Mouse (Mus musculus) midbrain, embryonic 11.5 days (tissue): ENCODE data around the gene Pigl. TPM values are rescaled to one million over a fixed set of nuclear protein-coding genes. Genes with fewer than 3 reads are reported as not detected.
"Not testable (repeated sequence)": the region's sequence is repeated elsewhere in the genome, so short reads cannot be mapped to it uniquely, and the experiment has no call there.

Experiments
- ATAC-seq: fragments of 200-750 bp; cut with Nextera tagmentation; 2 replicates; pipeline ENCODE4 v1.8.0; 2017; ENCODE audit warnings: moderate TSS enrichment, moderate library complexity; ENCODE audit not compliant: low FRiP score
- DNase-seq: peaks from one replicate; pipeline ENCODE4 v3.0.0; 2015; ENCODE audit warnings: low spot score; ENCODE audit errors: missing footprints
- H3K27ac ChIP-seq: fragments of 300-500 bp; sonication (generic); 2 replicates; pipeline ENCODE4 v1.5.1; 2014; ENCODE audit warnings: low read depth, low read length
- H3K27me3 ChIP-seq: fragments of 300-500 bp; sonication (generic); 2 replicates; pipeline ENCODE4 v1.6.1; 2014; ENCODE audit warnings: mild to moderate bottlenecking, low read length, moderate library complexity, mixed read lengths; ENCODE audit not compliant: control insufficient read depth, insufficient read depth
- H3K36me3 ChIP-seq: fragments of 300-500 bp; sonication (generic); 2 replicates; pipeline ENCODE4 v1.6.1; 2014; ENCODE audit warnings: mild to moderate bottlenecking, low read length, moderate library complexity, mixed read lengths; ENCODE audit not compliant: control insufficient read depth, insufficient read depth
- H3K4me1 ChIP-seq: fragments of 300-500 bp; sonication (generic); 2 replicates; pipeline ENCODE4 v1.6.1; 2014; ENCODE audit warnings: low read length; ENCODE audit not compliant: control insufficient read depth, insufficient read depth
- H3K4me2 ChIP-seq: fragments of 300-500 bp; sonication (generic); 2 replicates; pipeline ENCODE4 v1.6.1; 2014; ENCODE audit warnings: mild to moderate bottlenecking, moderate library complexity
- H3K4me3 ChIP-seq: fragments of 300-500 bp; sonication (generic); 2 replicates; pipeline ENCODE4 v1.5.1; 2014; ENCODE audit warnings: low read depth, low read length
- H3K9ac ChIP-seq: fragments of 300-500 bp; sonication (generic); 2 replicates; pipeline ENCODE4 v1.6.1; 2014; ENCODE audit warnings: low read length
- H3K9me3 ChIP-seq: fragments of 300-500 bp; sonication (generic); 2 replicates; pipeline ENCODE4 v1.6.1; 2016; ENCODE audit warnings: low read length; ENCODE audit not compliant: control insufficient read depth
- WGBS: fragments of 180-500 bp; shearing (Covaris S2); extraction: QIAGEN DNeasy Blood & Tissue Kit; methylation state at CpG from one replicate; pipeline ENCODE4 v1.1.7; 2014; 5-methylcytosine and 5-hydroxymethylcytosine counted together
- polyA plus RNA-seq: library from polyadenylated mRNA; unstranded; fragments of >200 nt; fragmentation: Nextera tagmentation; extraction: Ambion mirVana; gene quantifications from 2 replicates; pipeline ENCODE4 v1.2.1, GENCODE M21; 2014

Pigl gene
- polyA plus RNA-seq, 1 experiment from 2014 or later = 15.4 TPM

- 69% methylated on average over 2 of the region's 2 CpGs for WGBS
- Histone ChIP-seq H3K4me1 (no peaks in the 10 kb centered on the region), H3K9me3 (no peaks in the 10 kb centered on the region), H3K36me3 (no peaks in the 10 kb centered on the region), H3K27me3 (no peaks in the 10 kb centered on the region), H3K4me3 (no peak overlapping the region), H3K4me2 (no peak overlapping the region), H3K9ac (no peak overlapping the region), H3K27ac (no peak overlapping the region)
- ATAC-seq (no peak), DNase-seq (no peak)
Observed at GRCm38 (mm10) chr11:62463225-62463915, 5.1 kb downstream of the Pigl start.

GRCm38 (mm10) chr11:62464696-62465095 lies 6.4 kb downstream of the Pigl start:
- Histone ChIP-seq H3K4me3 (no peak overlapping the region), H3K36me3 (no peaks in the 10 kb centered on the region), H3K9ac (no peak overlapping the region), H3K4me2 (no peak overlapping the region), H3K27me3 (no peaks in the 10 kb centered on the region), H3K4me1 (no peaks in the 10 kb centered on the region), H3K27ac (no peak overlapping the region), H3K9me3 (no peaks in the 10 kb centered on the region)
- 93% methylated on average over 3 of the region's 3 CpGs for WGBS
- no peak for DNase-seq
- no peak for ATAC-seq

DNA sequence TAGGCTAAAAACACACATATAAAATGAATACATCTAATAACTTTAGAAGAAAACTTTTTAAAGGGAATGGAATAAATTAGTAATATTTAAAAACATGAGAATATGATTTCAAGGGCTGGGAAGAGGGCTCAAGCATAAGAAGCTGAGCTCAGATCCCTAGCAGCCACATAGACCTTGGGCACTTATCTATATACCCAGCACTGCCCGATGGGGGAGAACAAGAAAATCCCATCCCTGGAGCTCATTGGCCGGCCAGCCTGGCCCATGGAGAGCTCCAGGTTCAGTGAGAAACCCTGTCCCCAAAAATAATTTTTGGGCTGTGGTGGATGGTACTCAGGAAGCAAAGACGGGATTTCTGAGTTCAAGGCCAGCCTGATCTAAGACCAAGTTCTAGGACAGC lies 7.6 kb downstream of the Pigl start:
- ATAC-seq = no peak
- no peak overlapping the region for H3K4me3 ChIP-seq
- H3K36me3 ChIP-seq = no peaks in the 10 kb centered on the region
- no peaks in the 10 kb centered on the region for H3K27me3 ChIP-seq
- H3K4me2 ChIP-seq = no peak overlapping the region
- DNase-seq = no peak
- no peak overlapping the region for H3K9ac ChIP-seq
- H3K27ac ChIP-seq = no peak overlapping the region
- H3K4me1 ChIP-seq = no peaks in the 10 kb centered on the region
- no peaks in the 10 kb centered on the region for H3K9me3 ChIP-seq
- 93% methylated on average over 3 of the region's 3 CpGs for WGBS

GRCm38 (mm10) chr11:62466546-62466945 lies 8.3 kb downstream of the Pigl start:
- Histone ChIP-seq H3K4me1 (no peaks in the 10 kb centered on the region), H3K36me3 (no peaks in the 10 kb centered on the region), H3K9ac (no peak overlapping the region), H3K9me3 (no peaks in the 10 kb centered on the region), H3K27ac (no peak overlapping the region), H3K4me3 (no peak overlapping the region), H3K4me2 (no peak overlapping the region), H3K27me3 (no peaks in the 10 kb centered on the region)
- 91% methylated on average over 3 of the region's 3 CpGs for WGBS
- ATAC-seq = no peak
- DNase-seq = peak; percentile 1

DNA sequence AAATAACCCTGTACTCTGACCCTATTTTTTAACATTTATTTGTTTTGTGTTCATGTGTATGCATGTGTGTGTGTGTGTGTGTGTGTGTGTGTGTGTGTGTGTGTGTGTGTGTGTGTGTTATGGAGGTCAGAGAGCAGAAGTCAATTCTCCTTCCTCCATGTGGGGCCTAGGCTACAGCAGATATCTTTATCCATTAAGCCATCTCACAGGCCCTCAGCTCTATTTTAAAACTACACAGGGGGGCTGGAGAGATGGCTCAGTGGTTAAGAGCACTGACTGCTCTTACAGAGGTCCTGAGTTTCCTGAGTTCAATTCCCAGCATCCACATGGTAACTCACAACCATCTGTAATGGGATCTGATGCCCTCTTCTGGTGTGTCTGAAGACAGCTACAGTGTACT lies 9.0 kb downstream of the Pigl start:
- not testable (repeated sequence) for H3K36me3 ChIP-seq, H3K27ac ChIP-seq, H3K4me2 ChIP-seq, H3K27me3 ChIP-seq, H3K9ac ChIP-seq, ATAC-seq, H3K9me3 ChIP-seq, H3K4me3 ChIP-seq, H3K4me1 ChIP-seq, DNase-seq

GRCm38 (mm10) chr11:62470451-62470850 lies 12.2 kb downstream of the Pigl start:
- no peaks in the 10 kb centered on the region for H3K27me3 ChIP-seq
- H3K36me3 ChIP-seq = no peaks in the 10 kb centered on the region
- H3K9me3 ChIP-seq = no peaks in the 10 kb centered on the region
- WGBS = 97% methylated on average over 6 of the region's 6 CpGs
- ATAC-seq (no peak), DNase-seq (no peak)
- H3K4me2 ChIP-seq = no peak overlapping the region
- no peak overlapping the region for H3K4me3 ChIP-seq
- H3K27ac ChIP-seq = no peak overlapping the region
- no peak overlapping the region for H3K9ac ChIP-seq
- no peaks in the 10 kb centered on the region for H3K4me1 ChIP-seq

GRCm38 (mm10) chr11:62473516-62473915 lies 15.3 kb downstream of the Pigl start:
- no peaks in the 10 kb centered on the region for H3K36me3 ChIP-seq
- 95% methylated on average over 5 of the region's 5 CpGs for whole genome bisulfite sequencing

GRCm38 (mm10) chr11:62476156-62476555 lies 17.9 kb downstream of the Pigl start:
- Histone ChIP-seq H3K27me3 (no peaks in the 10 kb centered on the region), H3K4me3 (no peak overlapping the region), H3K4me1 (no peaks in the 10 kb centered on the region), H3K27ac (no peak overlapping the region), H3K4me2 (no peak overlapping the region), H3K9me3 (no peaks in the 10 kb centered on the region), H3K36me3 (no peaks in the 10 kb centered on the region), H3K9ac (no peak overlapping the region)
- no peak for DNase-seq
- ATAC-seq = no peak
- WGBS = 98% methylated on average over 4 of the region's 4 CpGs

More at GRCm38 (mm10) chr11:62473516-62473915, 15.3 kb downstream of the Pigl start:
- H3K9ac ChIP-seq = no peak overlapping the region
- DNase-seq (no peak), ATAC-seq (no peak)
- H3K4me3 ChIP-seq = no peak overlapping the region
- no peak overlapping the region for H3K27ac ChIP-seq
- H3K9me3 ChIP-seq = no peaks in the 10 kb centered on the region
- H3K4me2 ChIP-seq = no peak overlapping the region
- H3K4me1 ChIP-seq = no peaks in the 10 kb centered on the region
- H3K27me3 ChIP-seq = no peaks in the 10 kb centered on the region

DNA sequence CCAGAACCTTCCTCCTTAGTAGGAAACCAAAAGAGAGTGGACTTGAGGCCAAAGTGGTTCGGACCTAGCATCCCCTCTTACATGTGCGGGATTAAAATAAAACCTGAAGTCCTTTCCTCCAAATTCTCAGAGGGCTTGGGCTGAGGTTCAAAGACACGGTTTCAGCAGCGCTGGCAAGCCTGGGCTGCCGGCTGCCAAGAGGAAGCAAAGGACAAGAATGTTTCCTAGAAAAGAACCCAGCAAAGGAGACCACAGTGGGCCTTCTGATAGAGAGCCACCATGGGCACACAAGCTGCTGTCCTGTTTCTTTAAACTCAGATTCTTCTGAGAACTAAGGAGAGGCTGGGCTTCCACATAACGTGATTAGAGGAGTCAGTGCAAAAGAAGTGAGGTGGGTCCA lies 20.7 kb downstream of the Pigl start:
- Histone ChIP-seq H3K4me3 (no peak overlapping the region), H3K4me1 (no peaks in the 10 kb centered on the region), H3K9ac (no peak overlapping the region), H3K27me3 (no peaks in the 10 kb centered on the region), H3K4me2 (no peak overlapping the region), H3K27ac (no peak overlapping the region), H3K36me3 (no peaks in the 10 kb centered on the region), H3K9me3 (no peaks in the 10 kb centered on the region)
- WGBS = 79% methylated on average over 6 of the region's 6 CpGs
- DNase-seq (no peak), ATAC-seq (no peak)
